Mouse (Mus musculus) liver, postnatal 0 days (tissue): ENCODE measurements around the gene Mif. TPM values are rescaled to one million over a fixed set of nuclear protein-coding genes. Genes with fewer than 3 reads are reported as not detected.

ENCODE experiments used
- ATAC-seq: fragments of 200-750 bp; cut with Nextera tagmentation; 2 replicates; pipeline ENCODE4 v1.8.0; 2017; ENCODE audit warnings: mild to moderate bottlenecking, moderate library complexity
- DNase-seq: peaks from one replicate; pipeline ENCODE4 v3.0.0-alpha.2; 2016
- H3K27ac ChIP-seq: fragments of 300-500 bp; sonication (generic); 2 replicates; pipeline ENCODE4 v1.5.1; 2014; ENCODE audit warnings: antibody characterized with exemption, moderate library complexity, mild to moderate bottlenecking, low read depth
- H3K27me3 ChIP-seq: fragments of 300-500 bp; sonication (generic); 2 replicates; pipeline ENCODE4 v1.6.1; 2014; ENCODE audit warnings: low read length, control low read depth, mixed read lengths; ENCODE audit not compliant: insufficient read depth
- H3K36me3 ChIP-seq: fragments of 300-500 bp; sonication (generic); replicated peaks from 2 replicates; pipeline ENCODE4 v1.6.1; 2014; ENCODE audit warnings: mild to moderate bottlenecking, control low read depth, low read length, moderate library complexity, mixed read lengths; ENCODE audit not compliant: insufficient read depth
- H3K4me1 ChIP-seq: fragments of 300-500 bp; sonication (generic); 2 replicates; pipeline ENCODE4 v1.6.1; 2014; ENCODE audit warnings: antibody characterized with exemption, mild to moderate bottlenecking, control low read depth; ENCODE audit not compliant: insufficient read depth
- H3K4me2 ChIP-seq: fragments of 300-500 bp; sonication (generic); 2 replicates; pipeline ENCODE4 v1.6.1; 2014; ENCODE audit warnings: low read depth, mild to moderate bottlenecking, low read length, moderate library complexity, mixed read lengths
- H3K4me3 ChIP-seq: fragments of 300-500 bp; sonication (generic); 2 replicates; pipeline ENCODE4 v1.5.1; 2014; ENCODE audit warnings: low read depth, low read length
- H3K9ac ChIP-seq: fragments of 300-500 bp; sonication (generic); replicated peaks from 2 replicates; pipeline ENCODE4 v1.6.1; 2014; ENCODE audit warnings: mild to moderate bottlenecking, moderate library complexity
- H3K9me3 ChIP-seq: fragments of 300-500 bp; sonication (generic); 2 replicates; pipeline ENCODE4 v1.6.1; 2016; ENCODE audit warnings: mild to moderate bottlenecking, control low read depth, low read length, mixed read lengths
- CTCF ChIP-seq: sonication (generic); IDR thresholded peaks from 2 replicates; pipeline ENCODE4 v1.5.1; 2016; ENCODE audit warnings: antibody characterized with exemption, low read depth
- EP300 ChIP-seq: IDR thresholded peaks from 2 replicates; pipeline ENCODE4 v1.6.1; 2016; ENCODE audit warnings: antibody characterized with exemption, low read depth, mild to moderate bottlenecking
- WGBS: fragments of 180-500 bp; shearing (Covaris S2); extraction: QIAGEN DNeasy Blood & Tissue Kit; methylation state at CpG from one replicate; pipeline ENCODE4 v1.1.7; 2014; ENCODE audit not compliant: insufficient replicate concordance; 5-methylcytosine and 5-hydroxymethylcytosine counted together
- polyA plus RNA-seq: library from polyadenylated mRNA; unstranded; fragments of >200 nt; fragmentation: Nextera tagmentation; extraction: Ambion mirVana; gene quantifications from 2 replicates; pipeline ENCODE4 v1.2.1, GENCODE M21; 2015

The Mif gene
- polyA plus RNA-seq, 1 experiment from 2014 or later = 1,160 TPM

- 85% methylated on average over 8 of the region's 8 CpGs for WGBS
- Histone ChIP-seq H3K4me2 (no peak overlapping the region), H3K4me1 (0 out of 2 replicates have a peak, but pooled peaks cover 4% of the 10 kb centered on the region), H3K27me3 (peaks cover 4% of the 10 kb centered on the region; the same call in 1 of the 2 replicates), H3K9ac (no peak overlapping the region), H3K36me3 (no peaks in the 10 kb centered on the region), H3K4me3 (no peak overlapping the region), H3K27ac (no peak overlapping the region), H3K9me3 (no peaks in the 10 kb centered on the region)
- DNase-seq (no peak), ATAC-seq (no peak)
- TF ChIP-seq EP300 (no peak), CTCF (no peak)
Measured at GRCm38 (mm10) chr10:75884742-75885141, 24.7 kb upstream of the Mif start.

GRCm38 (mm10) chr10:75883232-75883552 lies 23.2 kb upstream of the Mif start:
- H3K27me3 ChIP-seq = peaks cover 4% of the 10 kb centered on the region; the same call in 1 of the 2 replicates
- DNase-seq = peak; percentile 79
- H3K4me2 ChIP-seq = peak overlapping the region; percentile 53
- H3K4me3 ChIP-seq = peak overlapping the region; percentile 15; the same call in 1 of the 2 replicates
- H3K27ac ChIP-seq = peak overlapping the region; percentile 92
- H3K9me3 ChIP-seq = no peaks in the 10 kb centered on the region
- TF ChIP-seq EP300 (no peak), CTCF (peak; percentile 84)
- peak; percentile 70 for ATAC-seq
- no peaks in the 10 kb centered on the region for H3K36me3 ChIP-seq
- H3K4me1 ChIP-seq = 0 out of 2 replicates have a peak, but pooled peaks cover 5% of the 10 kb centered on the region
- 2% methylated on average over 10 of the region's 10 CpGs for WGBS
- peak overlapping the region; percentile 44 for H3K9ac ChIP-seq

- H3K4me2 ChIP-seq = peak overlapping the region; percentile 53
- no peaks in the 10 kb centered on the region for H3K9me3 ChIP-seq
- TF ChIP-seq EP300 (no peak), CTCF (no peak)
- ATAC-seq (peak; percentile 79), DNase-seq (no peak)
- peak overlapping the region; percentile 15 for H3K4me3 ChIP-seq
- 0 out of 2 replicates have a peak, but pooled peaks cover 5% of the 10 kb centered on the region for H3K4me1 ChIP-seq
- H3K9ac ChIP-seq = peak overlapping the region; percentile 44
- H3K27me3 ChIP-seq = peaks cover 4% of the 10 kb centered on the region; the same call in 1 of the 2 replicates
- peak overlapping the region; percentile 92 for H3K27ac ChIP-seq
- 18% methylated on average over 15 of the region's 15 CpGs for WGBS
- no peaks in the 10 kb centered on the region for H3K36me3 ChIP-seq
Measured at GRCm38 (mm10) chr10:75882433-75883231, 22.6 kb upstream of the Mif start.

- H3K27ac ChIP-seq = peak overlapping the region; percentile 92
- 31% methylated on average over 20 of the region's 20 CpGs for WGBS
Measured at GRCm38 (mm10) chr10:75881578-75882432, 21.8 kb upstream of the Mif start.

GRCm38 (mm10) chr10:75880771-75881577 lies 20.9 kb upstream of the Mif start:
- WGBS = 58% methylated on average over 6 of the region's 6 CpGs
- Histone ChIP-seq H3K27me3 (peaks cover 4% of the 10 kb centered on the region; the same call in 1 of the 2 replicates), H3K27ac (peak overlapping the region; percentile 92), H3K4me3 (no peak overlapping the region), H3K9me3 (no peaks in the 10 kb centered on the region), H3K36me3 (no peaks in the 10 kb centered on the region), H3K9ac (no peak overlapping the region; the same call in 1 of the 2 replicates), H3K4me2 (0 out of 2 replicates have a peak overlapping the region, but pooled peaks have one; percentile 53), H3K4me1 (0 out of 2 replicates have a peak, but pooled peaks cover 5% of the 10 kb centered on the region)
- TF ChIP-seq EP300 = no peak
- no peak for DNase-seq
- ATAC-seq = no peak

More at GRCm38 (mm10) chr10:75881578-75882432, 21.8 kb upstream of the Mif start:
- Histone ChIP-seq H3K9ac (no peak overlapping the region; the same call in 1 of the 2 replicates), H3K4me1 (0 out of 2 replicates have a peak, but pooled peaks cover 5% of the 10 kb centered on the region), H3K27me3 (peaks cover 4% of the 10 kb centered on the region; the same call in 1 of the 2 replicates), H3K9me3 (no peaks in the 10 kb centered on the region), H3K36me3 (no peaks in the 10 kb centered on the region), H3K4me2 (peak overlapping the region; percentile 53), H3K4me3 (no peak overlapping the region)
- ATAC-seq (peak; percentile 89), DNase-seq (peak; percentile 67)
- peak; percentile 47; the same call in 1 of the 2 replicates for TF ChIP-seq EP300
- no peak for TF ChIP-seq CTCF
